Mouse (Mus musculus) midbrain, embryonic 14.5 days (tissue): Measurements from ENCODE around the gene Stx7. TPM values are rescaled to one million over a fixed set of nuclear protein-coding genes. Genes with fewer than 3 reads are reported as not detected.

Source experiments
- ATAC-seq: fragments of 200-750 bp; cut with Nextera tagmentation; 2 replicates; pipeline ENCODE4 v1.8.0; 2017; ENCODE audit warnings: moderate number of reproducible peaks, moderate library complexity; ENCODE audit not compliant: low FRiP score, low TSS enrichment
- DNase-seq: peaks from one replicate; pipeline ENCODE4 v3.0.0-alpha.2; 2015
- H3K27ac ChIP-seq: fragments of 300-500 bp; sonication (generic); replicated peaks from 2 replicates; pipeline ENCODE4 v1.5.1; 2014; ENCODE audit warnings: mild to moderate bottlenecking, low read depth, low read length, moderate library complexity
- H3K27me3 ChIP-seq: fragments of 300-500 bp; sonication (generic); 2 replicates; pipeline ENCODE4 v1.6.1; 2014; ENCODE audit warnings: low read length, control low read depth, mixed read lengths; ENCODE audit not compliant: control insufficient read depth, insufficient read depth
- H3K36me3 ChIP-seq: fragments of 300-500 bp; sonication (generic); 2 replicates; pipeline ENCODE4 v1.6.1; 2014; ENCODE audit warnings: low read length, control low read depth; ENCODE audit not compliant: control insufficient read depth, insufficient read depth
- H3K4me1 ChIP-seq: fragments of 300-500 bp; sonication (generic); 2 replicates; pipeline ENCODE4 v1.6.1; 2014; ENCODE audit warnings: mild to moderate bottlenecking, antibody characterized with exemption, low read length, control low read depth; ENCODE audit not compliant: control insufficient read depth, insufficient read depth
- H3K4me2 ChIP-seq: fragments of 300-500 bp; sonication (generic); 2 replicates; pipeline ENCODE4 v1.6.1; 2014; ENCODE audit warnings: mild to moderate bottlenecking, low read length, moderate library complexity
- H3K4me3 ChIP-seq: fragments of 300-500 bp; sonication (generic); replicated peaks from 2 replicates; pipeline ENCODE4 v1.5.1; 2014; ENCODE audit warnings: low read depth, low read length
- H3K9ac ChIP-seq: fragments of 300-500 bp; sonication (generic); replicated peaks from 2 replicates; pipeline ENCODE4 v1.6.1; 2014; ENCODE audit warnings: mild to moderate bottlenecking, low read length, moderate library complexity
- H3K9me3 ChIP-seq: fragments of 300-500 bp; sonication (generic); 2 replicates; pipeline ENCODE4 v1.6.1; 2016; ENCODE audit warnings: low read length, control low read depth, mixed read lengths; ENCODE audit not compliant: control insufficient read depth
- WGBS: fragments of 180-500 bp; shearing (Covaris S2); extraction: QIAGEN DNeasy Blood & Tissue Kit; methylation state at CpG from one replicate; pipeline ENCODE4 v1.1.7; 2014; 5-methylcytosine and 5-hydroxymethylcytosine counted together
- polyA plus RNA-seq: library from polyadenylated mRNA; unstranded; fragments of >200 nt; fragmentation: Nextera tagmentation; extraction: Ambion mirVana; gene quantifications from 2 replicates; pipeline ENCODE4 v1.2.1, GENCODE M21; 2014

Gene Stx7
- polyA plus RNA-seq, 1 experiment from 2014 or later, result 358 TPM

GRCm38 (mm10) chr10:24223449-24224143 lies 74.5 kb downstream of the Stx7 start, which contains the start of gene Moxd1:
TSS of gene Moxd1 (plus strand) at chr10:24223517.
- H3K36me3 ChIP-seq, result no peaks in the 10 kb centered on the region
- peak within 1 kb of the TSS; percentile 43 for H3K9ac ChIP-seq
- 1% methylated on average over 54 of the region's 56 CpGs for WGBS
- peaks cover 21% of the 10 kb centered on the region for H3K27me3 ChIP-seq
- DNase-seq (peak; percentile 64), ATAC-seq (peak; percentile 62; the same call in 1 of the 2 replicates)
- H3K27ac ChIP-seq, result no peak within 1 kb of the TSS
- no peaks in the 10 kb centered on the region for H3K9me3 ChIP-seq
- H3K4me2 ChIP-seq, result peak within 1 kb of the TSS; percentile 87
- peaks cover 10% of the 10 kb centered on the region; the same call in 1 of the 2 replicates for H3K4me1 ChIP-seq
- H3K4me3 ChIP-seq, result peak within 1 kb of the TSS; percentile 46

- H3K4me1 ChIP-seq, result peaks cover 10% of the 10 kb centered on the region; the same call in 1 of the 2 replicates
- DNase-seq, result no peak
- H3K4me2 ChIP-seq, result no peak overlapping the region
- H3K27ac ChIP-seq, result no peak overlapping the region
- no peaks in the 10 kb centered on the region for H3K36me3 ChIP-seq
- H3K27me3 ChIP-seq, result peaks cover 21% of the 10 kb centered on the region
- H3K9me3 ChIP-seq, result no peaks in the 10 kb centered on the region
- H3K9ac ChIP-seq, result no peak overlapping the region
- no peak overlapping the region for H3K4me3 ChIP-seq
- no peak for ATAC-seq
- WGBS, result 26% methylated on average over 8 of the region's 8 CpGs
These were observed 75.5 kb downstream of the Stx7 start for GRCm38 (mm10) chr10:24224591-24224990.

GRCm38 (mm10) chr10:24228318-24229183 lies 79.4 kb downstream of the Stx7 start:
- no peak overlapping the region for H3K27ac ChIP-seq
- no peak for DNase-seq

GRCm38 (mm10) chr10:24232281-24232680 lies 83.2 kb downstream of the Stx7 start:
- no peak overlapping the region for H3K4me3 ChIP-seq
- 66% methylated on average over 4 of the region's 4 CpGs for WGBS

More at GRCm38 (mm10) chr10:24228318-24229183, 79.4 kb downstream of the Stx7 start:
- ATAC-seq, result no peak
- peaks cover 18% of the 10 kb centered on the region; the same call in 1 of the 2 replicates for H3K27me3 ChIP-seq
- H3K9me3 ChIP-seq, result no peaks in the 10 kb centered on the region
- H3K36me3 ChIP-seq, result no peaks in the 10 kb centered on the region
- no peak overlapping the region for H3K4me3 ChIP-seq
- no peak overlapping the region for H3K9ac ChIP-seq
- peaks cover 6% of the 10 kb centered on the region; the same call in 1 of the 2 replicates for H3K4me1 ChIP-seq
- 43% methylated on average over 12 of the region's 12 CpGs for WGBS
- H3K4me2 ChIP-seq, result no peak overlapping the region

GRCm38 (mm10) chr10:24235426-24236283 lies 86.6 kb downstream of the Stx7 start:
- peaks cover 2% of the 10 kb centered on the region; the same call in 1 of the 2 replicates for H3K4me1 ChIP-seq
- ATAC-seq (no peak), DNase-seq (peak; percentile 32)
- H3K27ac ChIP-seq, result no peak overlapping the region
- no peak overlapping the region for H3K9ac ChIP-seq
- 40% methylated on average over 23 of the region's 23 CpGs for WGBS
- no peak overlapping the region for H3K4me3 ChIP-seq
- no peaks in the 10 kb centered on the region for H3K27me3 ChIP-seq
- no peaks in the 10 kb centered on the region; the same call in 1 of the 2 replicates for H3K9me3 ChIP-seq
- H3K36me3 ChIP-seq, result no peaks in the 10 kb centered on the region
- H3K4me2 ChIP-seq, result peak overlapping the region; percentile 30

More at GRCm38 (mm10) chr10:24232281-24232680, 83.2 kb downstream of the Stx7 start:
- Histone ChIP-seq H3K4me2 (no peak overlapping the region), H3K9me3 (no peaks in the 10 kb centered on the region), H3K27ac (no peak overlapping the region), H3K9ac (no peak overlapping the region), H3K36me3 (no peaks in the 10 kb centered on the region), H3K27me3 (no peaks in the 10 kb centered on the region), H3K4me1 (peaks cover 2% of the 10 kb centered on the region; the same call in 1 of the 2 replicates)
- ATAC-seq (no peak), DNase-seq (no peak)

Other genes with a start within 250 kb of the Stx7 start
- not detected in 2 replicates for gene Taar1, start 228.9 kb upstream of the Stx7 start, polyA plus RNA-seq
- gene Taar2, start 210.7 kb upstream of the Stx7 start, polyA plus RNA-seq, result not detected in 2 replicates
- not detected in 2 replicates for gene Taar3, start 199.7 kb upstream of the Stx7 start, polyA plus RNA-seq
- gene Taar4, start 188.8 kb upstream of the Stx7 start, polyA plus RNA-seq, result not detected in 2 replicates
- not detected in 2 replicates for gene Taar5, start 178.6 kb upstream of the Stx7 start, polyA plus RNA-seq
- not detected in 2 replicates for gene Taar6, start 163.7 kb upstream of the Stx7 start, polyA plus RNA-seq
- not detected in 2 replicates for gene Taar7a, start 155.8 kb upstream of the Stx7 start, polyA plus RNA-seq
- gene Taar7b, start 149.4 kb upstream of the Stx7 start, polyA plus RNA-seq, result not detected in 2 replicates
- not detected in 2 replicates for gene Taar7d, start 122.1 kb upstream of the Stx7 start, polyA plus RNA-seq
- gene Taar7e, start 111.7 kb upstream of the Stx7 start, polyA plus RNA-seq, result not detected in 2 replicates
- not detected in 2 replicates for gene Taar7f, start 99.8 kb upstream of the Stx7 start, polyA plus RNA-seq
- not detected in 2 replicates for gene Taar8a, start 72.8 kb upstream of the Stx7 start, polyA plus RNA-seq
- gene Taar8b, start 57.0 kb upstream of the Stx7 start, polyA plus RNA-seq, result not detected in 2 replicates
- gene Taar8c, start 47.4 kb upstream of the Stx7 start, polyA plus RNA-seq, result not detected in 2 replicates
- gene Taar9, start 39.8 kb upstream of the Stx7 start, polyA plus RNA-seq, result not detected in 2 replicates
- gene Moxd1, start 74.2 kb downstream of the Stx7 start, polyA plus RNA-seq, result 0.26 and 2.7 TPM in 2 replicates